Mouse (Mus musculus): ENCODE measurements around the gene Mtfr1l. TPM values are rescaled to one million over a fixed set of nuclear protein-coding genes. Genes with fewer than 3 reads are reported as not detected.

Mtfr1l gene
- 100 to 1,000 TPM; 139 to 147 TPM for total RNA-seq (2021)
- long read RNA-seq, experiment 1, transcript Mtfr1l-201 (7 exons, 2,025 nt): minor isoform, 55 of 425 reads
- long read RNA-seq, experiment 1, transcript Mtfr1l-202 (7 exons, 1,969 nt): major isoform, 209 of 425 reads
- long read RNA-seq, experiment 1, partial matches to known transcripts: 80 of 425 reads
- long read RNA-seq, experiment 1, other reads (novel, unspliced or antisense): 79 of 425 reads
- long read RNA-seq, experiment 2, transcript Mtfr1l-201 (7 exons, 2,025 nt): minor isoform, 50 of 319 reads
- long read RNA-seq, experiment 2, transcript Mtfr1l-202 (7 exons, 1,969 nt): major isoform, 143 of 319 reads
- long read RNA-seq, experiment 2, partial matches to known transcripts: 78 of 319 reads
- long read RNA-seq, experiment 2, other reads (novel, unspliced or antisense): 48 of 319 reads

DNA sequence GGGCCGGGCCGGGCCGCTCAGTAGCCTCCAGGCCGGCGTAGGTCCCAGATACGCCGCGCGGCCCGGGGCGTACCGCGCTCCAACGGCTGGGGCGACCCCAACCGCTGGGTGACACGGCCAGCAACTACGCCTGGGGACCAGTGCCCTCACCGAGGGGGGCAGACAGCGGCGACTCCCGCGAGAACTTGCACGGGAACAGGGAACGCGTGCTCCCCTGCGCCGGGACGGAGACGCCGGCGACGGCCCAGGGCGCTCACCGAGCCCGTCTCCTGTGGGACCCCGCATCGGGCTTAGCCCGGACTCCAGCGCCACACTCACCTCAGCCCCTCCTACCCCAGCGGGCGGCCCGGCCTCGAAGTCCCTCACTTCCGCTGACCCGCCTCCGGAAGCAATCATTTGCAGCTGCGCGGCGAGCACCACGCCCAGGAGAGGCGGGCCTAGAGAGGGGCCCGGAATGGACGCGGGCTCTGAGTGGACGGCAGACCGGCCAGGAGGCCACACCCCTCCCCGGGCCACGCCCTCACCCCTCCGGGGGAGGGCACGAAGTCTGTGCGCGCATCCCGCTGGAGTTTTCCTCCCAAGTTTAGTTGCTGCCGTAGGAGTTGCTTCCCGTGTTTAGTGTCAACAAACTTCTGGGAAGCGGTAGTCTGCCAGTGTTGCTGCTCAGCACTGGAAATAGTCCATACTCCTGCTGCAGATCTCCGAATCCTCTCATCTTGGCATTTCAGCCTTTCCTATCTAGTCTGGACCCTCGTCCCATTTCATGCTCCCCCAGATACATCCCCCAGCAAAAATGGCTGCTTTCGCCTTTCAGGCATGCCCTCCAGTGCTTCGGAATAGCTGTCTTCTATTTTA, at the start of gene Mtfr1l:
Mtfr1l (minus strand) TSS at position 456 of the 855 bp plus-strand sequence.
- DNase-seq (ENCODE audit: low spot score): peak; percentile 98

DNA sequence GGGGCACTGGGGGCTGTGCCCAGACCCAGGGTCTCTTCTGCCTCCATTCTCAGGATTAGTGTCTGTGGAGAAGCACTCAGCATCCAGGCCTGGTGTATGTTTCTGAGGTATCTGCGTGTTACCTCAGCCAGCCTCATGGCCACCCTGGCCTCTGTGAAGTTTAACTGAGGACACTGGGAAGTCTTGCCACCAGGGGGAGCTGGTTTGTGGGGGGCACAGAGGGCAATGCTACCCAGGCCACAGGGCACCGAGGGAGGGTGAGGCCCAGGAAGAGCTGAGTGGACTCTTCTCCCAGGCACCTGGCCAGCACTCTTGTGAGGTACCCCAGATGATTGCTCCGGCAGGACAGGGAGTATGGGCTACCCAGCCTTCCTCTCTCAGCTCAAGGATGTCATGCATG, 48.3 kb upstream of the Mtfr1l start:
- DNase-seq (ENCODE audit: low spot score): no peak

DNA sequence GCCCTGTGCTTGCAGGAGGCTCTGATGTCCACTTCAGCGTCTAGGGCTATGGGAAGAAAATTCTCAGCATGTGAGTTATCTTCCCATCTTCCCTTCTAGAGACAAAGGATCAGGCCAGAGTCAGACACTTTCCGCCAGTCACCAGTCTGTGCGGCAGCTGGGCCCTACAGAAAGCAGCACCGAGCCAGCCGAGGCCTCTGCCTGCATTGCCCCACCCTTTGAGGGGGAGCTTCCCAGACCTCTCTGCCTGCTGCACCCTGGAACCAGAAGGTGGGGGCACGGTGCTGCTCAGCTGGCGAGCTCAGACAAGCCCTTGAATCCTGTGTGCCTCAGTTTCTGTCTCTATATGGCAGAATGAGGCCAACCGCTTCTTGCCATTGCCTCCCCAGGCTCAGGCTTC, 46.2 kb upstream of the Mtfr1l start:
- no peak for DNase-seq (ENCODE audit: low spot score)

DNA sequence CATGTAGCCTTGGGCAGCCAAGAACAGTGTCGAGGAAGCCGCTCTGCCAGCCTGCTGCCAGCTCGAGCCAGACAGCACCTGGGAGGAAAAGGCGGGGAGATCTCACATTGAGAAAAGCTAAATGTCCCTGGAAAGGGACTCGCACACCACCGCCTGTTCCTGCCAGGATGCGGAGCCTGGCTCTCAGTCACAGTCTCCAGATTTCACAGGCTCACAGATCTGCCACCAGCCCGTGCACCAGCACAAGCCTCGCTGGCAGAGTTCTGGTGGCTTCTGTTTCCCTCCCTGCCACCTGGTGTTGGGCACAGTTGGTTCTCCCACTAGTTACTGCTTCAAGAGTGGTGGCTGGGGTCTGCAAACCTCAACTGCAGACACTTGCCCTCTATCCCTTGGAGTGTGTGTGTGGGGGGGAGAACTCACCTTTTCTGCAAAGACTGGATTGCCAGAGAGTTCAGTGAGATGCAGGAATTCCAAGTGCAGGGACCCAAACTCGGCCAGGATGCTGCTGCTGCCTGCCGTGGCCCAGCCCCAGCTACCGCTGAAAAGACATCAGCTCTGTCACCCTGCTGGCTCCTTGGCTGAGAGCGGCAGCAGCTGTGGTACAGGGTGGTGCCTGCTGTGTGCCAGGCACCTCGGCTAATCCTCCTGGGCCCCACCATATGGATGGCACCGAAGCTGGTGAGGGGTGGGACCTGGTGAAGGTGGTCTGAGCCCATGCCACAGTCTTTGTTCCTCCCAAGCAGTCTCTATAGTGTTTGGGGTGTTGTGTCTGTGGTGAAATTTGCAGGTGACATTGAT, 45.4 kb upstream of the Mtfr1l start:
- DNase-seq (ENCODE audit: low spot score): no peak

DNA sequence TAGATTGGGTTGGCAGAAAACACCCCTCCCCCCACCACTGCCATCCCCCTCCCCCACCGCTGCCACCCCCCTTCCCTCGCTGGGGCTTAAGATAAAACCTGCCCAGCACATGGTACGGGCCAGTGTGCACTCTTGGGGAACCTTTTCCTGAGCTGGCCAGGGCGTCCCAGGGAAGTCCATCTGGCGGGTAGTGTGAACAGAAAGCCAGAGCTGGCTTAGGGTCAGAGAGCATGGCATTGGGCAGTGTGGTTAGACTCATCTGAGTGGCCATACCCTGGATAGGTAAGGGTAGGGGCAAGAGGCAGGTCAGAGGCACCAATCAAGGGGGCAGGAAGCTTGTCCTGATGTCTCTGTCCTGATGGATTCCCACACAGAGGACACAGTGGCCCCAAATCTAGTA, 44.4 kb upstream of the Mtfr1l start:
- no peak for DNase-seq (ENCODE audit: low spot score)

DNA sequence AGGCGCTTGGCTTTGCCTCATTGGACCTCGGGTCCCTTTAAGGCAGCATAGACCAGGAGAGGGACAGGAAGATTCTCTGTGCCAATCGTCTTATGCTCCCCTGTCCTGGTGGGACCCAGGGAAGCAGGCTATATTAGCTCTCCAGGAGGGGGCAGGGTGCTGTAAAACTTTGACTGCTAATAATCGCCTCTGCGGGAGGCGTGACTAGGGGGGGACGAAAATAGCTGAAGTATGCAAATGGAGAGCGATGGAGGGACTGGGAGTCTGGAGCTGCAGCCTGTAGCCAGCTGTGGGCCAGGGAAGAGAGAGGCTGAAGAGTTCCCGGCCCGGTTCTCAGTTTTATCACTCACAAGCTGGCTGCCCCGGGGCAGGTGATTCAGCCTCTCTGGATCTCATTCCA, 44.0 kb upstream of the Mtfr1l start:
- DNase-seq (ENCODE audit: low spot score): no peak

DNA sequence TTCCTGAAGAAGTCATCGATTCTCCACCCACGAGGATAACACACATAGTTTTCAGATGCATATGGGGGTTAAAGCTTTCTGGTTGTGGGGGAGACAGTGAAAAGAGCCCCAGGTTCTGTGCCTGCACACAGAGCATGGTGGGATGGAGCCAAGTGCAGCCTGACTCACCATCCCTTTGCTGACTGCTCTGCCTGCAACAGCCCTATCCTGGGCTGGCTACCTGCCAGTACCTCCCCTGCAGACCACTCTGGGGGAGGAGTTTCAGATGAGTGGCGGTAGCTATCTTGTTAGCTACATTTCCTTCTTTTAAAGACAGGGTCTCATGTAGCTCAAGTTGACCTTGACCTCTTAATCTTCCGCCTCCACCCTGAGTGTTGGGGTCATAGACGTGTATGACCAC, 43.2 kb upstream of the Mtfr1l start:
- DNase-seq (ENCODE audit: low spot score): no peak

DNA sequence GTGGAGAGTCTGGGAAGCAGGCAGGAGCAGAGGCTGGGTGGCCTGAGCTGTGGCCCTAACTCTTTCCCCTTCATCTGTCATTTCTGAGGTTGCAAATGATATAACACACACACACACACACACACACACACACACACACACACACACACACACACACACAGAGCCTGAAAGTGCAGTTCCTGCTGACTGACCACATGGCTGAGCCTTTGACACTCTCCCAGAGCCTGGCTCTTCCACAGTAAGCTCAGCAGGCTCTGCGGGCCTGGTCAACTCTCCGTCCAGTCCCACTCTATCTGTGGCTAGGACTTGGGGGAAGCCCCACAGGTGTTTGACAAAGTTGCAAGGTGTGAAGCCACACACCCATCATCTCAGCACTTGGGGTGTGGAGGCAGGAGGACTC, 42.1 kb upstream of the Mtfr1l start:
- DNase-seq (ENCODE audit: low spot score): no peak

DNA sequence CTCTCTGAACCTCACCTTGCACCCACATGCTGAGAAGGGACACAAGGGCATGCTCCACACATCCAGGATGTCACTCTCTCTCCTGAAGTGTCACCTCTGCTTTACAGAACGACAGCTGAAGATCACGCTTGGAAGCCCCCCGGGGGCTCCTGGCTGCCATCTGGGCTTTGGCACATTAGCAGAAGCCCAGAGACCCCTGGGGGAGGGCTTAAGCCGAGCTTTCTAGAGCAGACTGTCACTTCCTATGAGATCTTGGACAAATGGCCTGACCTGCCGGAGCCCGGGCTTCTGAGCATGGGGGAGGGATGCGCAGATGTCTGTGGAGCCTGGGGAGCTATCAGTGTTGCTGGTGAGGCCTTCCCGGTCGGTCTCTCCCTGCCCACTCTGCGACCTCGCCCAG, 40.3 kb upstream of the Mtfr1l start:
- DNase-seq (ENCODE audit: low spot score): no peak

DNA sequence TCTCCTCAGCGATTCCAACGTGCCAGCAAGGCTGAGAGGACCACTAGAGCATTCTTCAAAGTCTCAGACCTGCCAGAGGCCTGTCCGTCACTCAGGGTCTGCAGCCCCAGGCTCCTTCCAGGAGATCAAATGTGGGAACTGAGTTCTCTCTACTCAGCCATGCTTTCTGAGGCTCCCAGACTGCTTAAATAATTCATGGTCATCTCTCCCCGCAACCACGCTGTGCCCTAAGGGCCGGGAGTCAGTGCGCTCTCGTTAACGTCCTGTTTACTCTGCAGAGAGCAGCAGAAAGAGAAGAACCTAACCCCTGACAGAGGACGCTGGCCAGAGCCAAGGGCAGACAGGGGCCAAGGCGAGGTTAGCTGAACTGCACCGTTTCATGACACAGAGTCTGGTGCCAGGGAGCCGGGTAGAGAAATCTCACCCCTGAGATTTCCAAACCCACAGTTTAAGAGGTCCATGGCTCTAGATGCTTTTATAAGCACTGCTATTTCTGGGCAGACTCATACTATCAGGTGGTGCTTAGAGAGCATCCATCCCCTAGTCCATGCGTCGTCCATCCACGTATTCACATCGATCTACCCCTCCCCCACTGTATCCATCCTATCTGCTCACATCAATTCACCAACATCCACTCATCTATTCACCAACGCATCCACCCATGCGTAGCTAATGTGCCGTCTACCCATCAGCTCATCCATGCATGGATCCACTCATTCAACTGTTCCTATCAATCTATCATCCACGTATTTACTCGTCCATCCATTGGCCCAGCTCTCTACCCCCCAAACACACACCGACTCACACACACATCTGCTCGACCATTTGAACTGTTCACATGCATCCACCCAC, 37.5 kb upstream of the Mtfr1l start:
- peak; percentile 71 for DNase-seq (ENCODE audit: low spot score)

DNA sequence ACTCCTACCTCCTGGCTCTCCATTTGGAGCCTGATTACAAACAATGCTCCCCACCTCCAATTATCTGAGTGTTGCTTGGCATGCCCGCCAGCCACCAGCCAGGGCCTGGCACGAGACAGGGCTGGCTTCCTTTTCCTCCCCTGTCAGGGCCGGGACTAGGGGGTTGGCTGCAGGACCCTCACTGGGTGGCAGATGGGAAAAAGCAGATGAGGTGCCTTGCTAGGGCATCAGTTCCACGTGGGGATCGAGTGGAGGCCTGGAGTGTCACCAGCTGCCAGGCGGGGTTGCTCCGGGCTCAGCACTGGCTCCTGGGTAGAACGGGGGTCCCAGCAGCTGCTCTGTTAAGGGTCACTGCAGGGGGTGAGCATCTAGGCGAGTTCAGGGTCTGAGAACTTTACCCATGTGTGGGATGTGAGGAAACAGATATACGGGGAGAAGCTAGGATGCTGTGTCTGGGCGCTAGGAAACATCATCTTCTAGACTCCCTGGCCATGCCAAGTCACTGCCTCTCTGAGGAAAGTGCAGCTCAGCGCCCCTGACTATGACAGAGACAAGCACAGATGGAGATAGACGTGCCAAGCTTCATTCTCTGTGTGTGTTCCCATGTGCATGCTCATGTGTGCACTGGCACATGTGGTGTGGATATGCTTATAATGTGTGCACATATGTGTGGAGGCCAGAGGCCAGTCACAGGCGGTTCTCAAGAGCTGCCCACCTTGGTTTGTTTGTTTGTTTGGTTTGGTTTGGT, 35.7 kb upstream of the Mtfr1l start:
- no peak for DNase-seq (ENCODE audit: low spot score)

DNA sequence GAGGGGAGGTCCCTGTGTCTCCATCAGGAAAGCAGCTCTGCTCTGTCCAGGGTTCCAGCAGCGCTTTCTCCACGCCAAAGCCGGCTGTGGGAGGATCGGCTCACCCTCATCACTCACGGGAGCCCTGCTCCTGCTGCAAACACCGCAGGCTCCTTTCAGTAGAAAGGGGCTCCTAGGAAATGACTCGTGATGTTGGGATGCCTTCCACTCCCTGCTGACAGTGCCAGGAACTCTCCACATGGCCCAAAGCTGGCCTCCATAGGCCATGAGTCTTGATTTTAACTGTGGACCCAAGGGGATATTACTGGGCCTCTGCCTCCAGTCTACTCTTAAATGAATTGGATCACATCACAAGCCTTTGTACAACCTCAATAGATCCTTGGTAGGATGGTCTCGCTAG, 34.6 kb upstream of the Mtfr1l start:
- no peak for DNase-seq (ENCODE audit: low spot score)

DNA sequence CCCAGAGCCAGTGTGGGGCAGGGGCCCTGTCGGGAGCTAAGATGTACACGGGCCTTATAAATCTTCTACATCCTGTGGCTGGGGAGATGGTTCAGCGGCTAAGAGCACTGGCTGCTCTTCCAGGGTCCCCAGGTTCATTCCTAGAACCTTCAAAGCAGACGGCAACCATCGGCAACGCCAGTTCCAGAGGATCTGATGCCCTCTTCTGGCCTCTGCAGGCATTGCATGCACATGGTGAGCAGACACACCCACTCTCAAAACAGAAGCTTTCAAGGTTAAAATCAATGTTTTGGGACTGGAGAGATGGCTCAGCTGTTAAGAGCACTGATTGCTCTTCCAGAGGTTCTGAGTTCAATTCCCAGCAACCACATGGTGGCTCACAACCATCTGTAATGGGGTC, 34.0 kb upstream of the Mtfr1l start:
- no peak for DNase-seq (ENCODE audit: low spot score)

DNA sequence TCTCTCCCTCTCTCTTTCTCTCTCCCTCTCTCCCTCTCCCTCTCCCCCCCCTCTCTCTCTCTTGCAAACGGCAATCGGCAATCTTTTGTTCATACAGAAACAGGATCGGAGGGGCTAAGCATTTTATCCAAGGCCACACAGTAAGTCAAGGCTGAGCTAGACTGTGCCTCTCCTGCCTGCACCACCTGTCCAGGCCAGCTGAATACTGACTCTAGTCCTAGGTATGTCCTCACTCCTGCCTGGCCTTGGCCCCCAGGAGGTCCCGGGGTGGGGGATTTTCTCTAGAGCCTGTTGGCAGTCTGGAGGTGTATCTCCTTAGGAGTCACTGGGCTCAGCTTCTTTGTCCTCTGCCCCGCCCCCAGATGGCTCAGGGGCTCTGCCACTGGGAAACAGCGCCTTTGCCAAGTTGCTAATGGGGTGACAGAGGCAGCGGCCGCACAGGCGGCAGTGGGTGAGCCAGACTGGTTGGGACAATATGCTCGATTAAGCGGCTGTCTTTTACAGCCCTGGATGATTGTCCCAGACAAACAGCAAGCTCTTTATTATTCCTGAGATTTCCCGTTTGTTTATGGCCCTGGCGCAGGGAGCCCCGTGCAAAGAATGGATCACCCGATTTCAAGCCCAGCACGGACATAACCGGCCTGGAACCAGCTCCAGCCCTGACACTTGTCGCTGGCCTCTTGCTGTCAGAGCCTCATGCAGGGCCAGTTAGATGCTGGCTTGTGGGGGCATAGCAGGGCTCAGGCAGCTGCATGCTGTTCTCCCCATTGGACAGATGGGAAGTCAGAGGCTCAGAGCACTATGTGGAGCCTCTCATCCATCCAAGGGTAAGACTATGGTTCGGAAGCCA, 32.4 kb upstream of the Mtfr1l start:
- no peak for DNase-seq (ENCODE audit: low spot score)

DNA sequence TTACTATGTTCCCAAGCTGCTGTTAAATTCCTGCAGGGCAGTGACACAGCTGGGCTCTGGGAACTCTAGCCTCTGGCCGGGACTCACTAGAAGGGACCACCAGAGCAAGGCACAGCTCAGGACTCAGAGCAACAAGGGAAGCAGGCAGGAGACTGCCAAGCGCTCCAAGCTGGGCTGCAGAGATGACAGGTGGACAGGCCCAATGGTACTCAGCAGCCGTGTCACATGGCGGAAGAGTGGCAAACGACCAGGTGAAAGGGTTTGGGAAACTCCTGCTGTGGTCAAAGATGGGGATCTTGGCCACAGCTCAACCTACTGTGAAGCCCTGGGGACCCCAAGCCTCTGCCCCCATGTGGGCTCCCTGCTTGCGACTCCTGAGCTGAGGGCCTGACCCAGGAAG, 28.9 kb upstream of the Mtfr1l start:
- DNase-seq (ENCODE audit: low spot score): no peak

DNA sequence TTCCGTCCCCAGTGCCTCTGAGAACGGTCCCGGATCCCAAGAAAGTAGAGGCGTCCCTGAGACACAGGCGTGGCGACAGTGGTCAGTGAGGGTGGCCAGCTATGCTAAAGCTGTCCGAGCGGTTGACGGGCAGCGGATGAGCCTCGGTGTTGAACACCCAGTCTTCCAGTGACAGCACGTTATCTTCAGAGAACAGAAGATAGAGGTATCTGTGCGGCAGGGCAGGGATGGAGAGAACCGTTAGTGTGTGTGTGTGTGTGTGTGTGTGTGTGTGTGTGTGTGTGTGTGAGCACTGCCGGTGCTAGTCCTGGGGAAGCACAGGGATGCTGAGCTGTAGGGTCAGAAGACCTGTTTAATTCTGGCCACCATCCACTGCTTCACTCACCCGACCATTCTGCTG, 28.4 kb upstream of the Mtfr1l start:
- no peak for DNase-seq (ENCODE audit: low spot score)

DNA sequence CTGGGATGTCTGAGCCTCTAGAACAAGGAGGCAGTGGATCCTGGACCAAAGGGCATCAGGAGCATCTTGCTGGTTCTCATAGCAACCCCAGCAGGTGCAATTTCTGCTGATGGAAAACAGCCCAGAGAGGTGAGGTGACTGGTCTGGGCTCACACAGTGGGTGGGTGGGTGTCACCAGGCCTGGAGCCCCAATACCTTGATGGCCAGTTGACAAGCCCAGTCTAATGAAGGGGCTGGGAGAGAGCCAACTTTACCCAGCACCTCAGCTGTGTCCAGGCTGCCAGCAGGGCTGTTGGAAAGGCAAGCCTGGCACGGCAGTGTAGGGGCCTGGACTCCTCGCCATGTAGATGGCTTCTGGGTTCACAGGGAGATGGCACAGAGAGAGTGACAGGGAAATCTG, 26.8 kb upstream of the Mtfr1l start:
- no peak for DNase-seq (ENCODE audit: low spot score)

DNA sequence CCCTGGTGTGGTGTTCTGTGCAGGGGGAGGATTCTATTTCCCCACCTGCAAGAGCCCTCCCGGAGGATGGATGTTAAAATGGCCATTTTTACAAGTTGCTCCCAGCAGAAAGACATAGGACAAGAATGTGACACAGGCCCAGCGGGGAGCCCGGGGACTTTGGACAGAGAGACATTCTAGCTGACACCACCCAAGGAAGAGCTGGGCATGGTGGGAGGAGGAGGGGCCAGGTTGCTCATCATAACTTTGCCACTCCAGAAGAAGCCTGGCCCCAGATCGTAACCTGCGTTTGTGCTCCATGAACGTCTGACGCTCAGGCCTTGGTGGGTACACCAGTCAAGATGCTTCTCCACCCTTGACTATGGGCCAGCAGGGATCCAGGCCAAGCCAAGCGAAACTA, 25.5 kb upstream of the Mtfr1l start:
- no peak for DNase-seq (ENCODE audit: low spot score)

DNA sequence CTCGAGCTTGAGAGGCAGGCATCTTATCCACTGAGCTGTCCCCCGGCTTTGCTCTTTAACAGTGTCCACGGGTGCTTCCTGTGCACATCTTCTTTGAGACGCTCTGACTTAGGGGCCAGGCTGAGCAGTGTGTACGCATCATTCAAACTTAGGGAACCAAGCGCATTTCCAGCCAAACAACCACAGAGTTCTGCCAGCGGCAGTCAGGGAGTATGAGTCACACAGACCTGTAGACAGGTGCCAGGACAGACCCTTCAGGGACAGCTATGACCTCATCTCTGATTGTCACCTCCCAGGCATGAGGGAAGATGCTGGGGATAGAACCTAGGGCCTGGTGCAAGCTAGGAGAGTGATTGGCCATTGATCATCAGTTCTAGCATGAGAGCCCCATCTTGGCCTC, 24.0 kb upstream of the Mtfr1l start:
- DNase-seq (ENCODE audit: low spot score): no peak

All from gastrocnemius, adult 18-20 months (tissue).